Mouse (Mus musculus): ENCODE data around the gene Blnk. TPM values are rescaled to one million over a fixed set of nuclear protein-coding genes. Genes with fewer than 3 reads are reported as not detected.

Gene Blnk
- total RNA-seq, 2 experiments from 2014 or later: 0.25 to 0.84 TPM

DNA sequence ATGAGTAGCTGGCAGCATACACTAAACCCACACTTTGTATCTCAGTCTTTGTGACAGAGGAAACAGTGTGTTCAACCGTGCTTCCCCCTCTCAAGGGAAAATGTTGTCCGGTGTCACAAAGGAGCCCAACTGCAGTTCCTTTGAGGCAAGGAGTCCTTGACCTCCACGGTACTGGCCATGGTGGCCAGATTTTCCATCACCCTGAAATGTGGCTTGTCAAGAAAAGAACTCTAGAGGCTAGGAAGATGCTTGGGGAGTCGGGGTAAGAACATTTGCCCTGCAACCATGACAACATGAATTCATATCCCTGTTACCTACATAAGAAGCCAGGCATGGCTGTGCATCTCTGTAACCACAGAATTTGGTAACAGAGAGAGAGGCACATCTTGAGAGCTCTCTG lies 24.0 kb downstream of the Blnk start:
- no peak for ATAC-seq (replicated peaks; ENCODE audit: poor library complexity)

- ATAC-seq (replicated peaks; ENCODE audit: poor library complexity): no peak
These were observed 29.1 kb downstream of the Blnk start for GRCm38 (mm10) chr19:40964936-40965850.

GRCm38 (mm10) chr19:40964367-40964891 lies 29.9 kb downstream of the Blnk start:
- no peak for ATAC-seq (replicated peaks; ENCODE audit: poor library complexity)

DNA sequence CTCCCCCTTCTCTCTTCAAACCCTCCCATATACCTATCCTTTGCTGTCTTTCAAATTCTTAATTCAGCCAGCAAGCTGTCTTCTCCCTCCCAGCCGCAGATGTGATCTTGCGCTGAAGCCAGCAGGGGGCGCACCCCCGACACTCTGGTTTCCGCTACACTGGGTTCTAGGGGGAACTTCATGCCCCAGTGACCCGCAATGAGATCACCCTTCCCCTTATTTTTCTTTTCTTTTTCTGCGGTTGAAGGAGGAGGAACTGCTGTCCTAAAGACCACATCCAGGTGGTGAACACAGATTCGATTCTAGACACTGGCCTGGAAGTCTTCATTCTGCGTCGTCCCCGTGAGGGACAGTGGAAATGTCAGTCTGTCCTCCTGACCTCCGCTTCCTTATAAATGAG lies 31.3 kb downstream of the Blnk start:
- ATAC-seq (replicated peaks; ENCODE audit: poor library complexity): peak; percentile 91

DNA sequence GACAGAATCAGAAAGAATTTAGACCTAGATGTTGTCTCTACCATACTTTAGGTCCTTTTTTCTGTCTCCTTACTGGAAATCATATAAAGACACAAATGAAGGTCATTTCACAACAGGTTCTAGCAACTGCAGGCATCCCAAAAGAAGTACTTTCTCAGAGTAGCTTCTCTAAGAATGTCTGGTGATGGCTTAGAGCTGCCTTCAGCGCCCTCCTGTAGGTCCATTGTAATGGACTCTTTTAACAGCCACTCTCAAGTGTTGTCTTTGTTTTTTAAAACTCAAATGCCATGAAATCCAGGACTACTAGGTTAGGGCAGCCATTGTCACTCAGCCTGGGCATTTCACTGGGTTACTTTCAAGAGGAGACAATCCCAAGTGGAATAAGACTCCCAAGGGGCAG lies 35.4 kb downstream of the Blnk start:
- no peak for ATAC-seq (replicated peaks; ENCODE audit: poor library complexity)

GRCm38 (mm10) chr19:40946937-40947577 lies 47.3 kb downstream of the Blnk start:
- no peak for ATAC-seq (replicated peaks; ENCODE audit: poor library complexity)

DNA sequence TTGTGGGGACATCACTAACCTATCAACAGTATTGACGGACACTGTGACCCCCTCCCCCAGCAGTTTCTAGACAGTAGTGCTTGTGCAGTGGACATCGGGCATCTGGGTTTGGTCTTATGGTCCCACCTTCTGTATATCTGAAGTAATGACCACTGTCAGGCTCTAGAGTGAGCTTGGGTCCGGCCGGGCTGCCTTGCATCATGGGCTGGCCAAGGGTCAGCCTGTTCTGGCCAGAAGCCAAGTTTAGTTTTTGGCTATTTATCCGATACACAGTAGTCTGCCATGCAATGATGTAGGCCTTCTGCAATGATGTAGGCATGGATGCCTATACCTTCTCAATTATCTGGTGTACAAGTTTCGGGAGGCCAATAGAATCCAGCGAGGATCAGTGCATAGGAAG lies 50.8 kb downstream of the Blnk start:
- no peak for ATAC-seq (replicated peaks; ENCODE audit: poor library complexity)

DNA sequence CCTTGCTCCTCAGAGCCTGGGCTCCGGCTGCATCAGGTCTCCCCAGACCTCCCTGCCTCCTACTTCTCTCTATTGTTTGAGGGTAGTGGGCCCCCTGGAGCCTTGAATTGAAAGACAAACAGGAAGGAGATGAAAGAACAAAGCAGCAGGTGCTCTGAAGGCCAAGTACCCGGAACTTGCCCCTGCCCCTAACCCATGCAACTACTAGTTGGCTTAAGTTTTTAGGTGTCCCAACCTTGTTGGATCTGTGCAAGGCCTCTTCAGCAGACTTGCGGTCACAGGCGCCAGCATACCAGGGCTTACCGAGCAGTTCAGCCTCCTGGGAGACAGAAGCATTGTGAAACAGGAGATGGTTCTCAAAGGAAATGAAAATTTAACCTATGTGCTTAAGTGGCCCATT lies 58.3 kb downstream of the Blnk start:
- peak; percentile 80 for ATAC-seq (replicated peaks; ENCODE audit: poor library complexity)

DNA sequence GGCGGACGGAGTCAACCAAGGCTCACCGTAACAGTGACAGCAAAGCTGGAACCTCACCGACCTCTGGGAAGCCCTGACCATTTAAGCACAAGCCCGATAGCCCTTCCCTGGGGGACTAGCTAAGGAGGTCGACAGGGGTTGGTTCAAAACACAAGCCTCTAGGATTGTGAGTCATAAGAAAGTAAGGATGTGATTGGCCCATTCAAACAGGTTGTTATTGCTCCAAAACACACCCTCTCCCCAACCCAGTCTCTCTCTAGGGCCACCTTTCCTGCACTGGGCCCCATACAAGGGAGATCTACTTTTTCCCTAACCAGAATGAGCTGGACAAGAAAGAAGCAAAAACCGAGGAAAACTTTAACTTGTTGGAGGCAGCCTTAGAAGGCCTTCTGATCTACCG lies 59.0 kb downstream of the Blnk start:
- ATAC-seq (replicated peaks; ENCODE audit: poor library complexity): no peak

DNA sequence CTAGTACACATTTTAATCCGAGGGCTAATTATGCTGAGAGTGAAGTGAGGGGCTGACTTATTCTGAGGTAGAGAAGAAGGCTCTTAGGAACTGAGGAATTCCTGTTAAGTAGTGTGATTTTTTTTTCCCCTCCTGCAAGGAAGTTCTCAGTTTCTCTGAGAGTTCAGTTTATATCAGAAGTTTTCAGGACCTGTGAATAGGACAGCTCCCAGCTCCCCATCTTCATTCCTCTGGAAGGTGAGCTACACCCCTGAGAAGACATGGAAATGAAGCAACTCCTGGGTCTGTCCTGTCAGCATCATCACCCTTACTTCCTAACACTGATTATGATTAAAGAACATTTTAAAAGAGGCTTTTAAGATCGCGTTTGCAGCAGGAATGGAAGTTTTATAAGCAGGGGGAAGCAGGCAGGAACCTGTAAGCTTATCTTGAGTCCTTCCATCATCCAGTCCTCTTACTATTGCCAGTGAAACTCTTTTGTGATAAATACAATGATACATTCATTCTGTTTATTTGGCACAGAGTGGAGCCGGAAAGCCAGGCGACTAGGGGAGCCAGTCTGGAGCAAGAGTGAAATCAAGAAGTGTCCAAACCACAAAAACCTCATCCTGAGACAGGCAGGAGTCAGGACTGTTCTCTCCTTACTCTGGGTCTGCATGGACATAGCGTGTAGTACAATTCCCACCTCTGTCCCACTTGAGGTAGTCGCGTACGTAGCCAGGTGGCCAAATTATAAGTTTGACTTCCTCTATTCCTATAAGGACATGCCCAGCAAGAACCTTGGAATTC lies 62.6 kb downstream of the Blnk start:
- ATAC-seq (replicated peaks; ENCODE audit: poor library complexity): peak; percentile 61

- ATAC-seq (replicated peaks; ENCODE audit: poor library complexity): no peak
These were observed 99.0 kb downstream of the Blnk start for GRCm38 (mm10) chr19:40895393-40895703.

DNA sequence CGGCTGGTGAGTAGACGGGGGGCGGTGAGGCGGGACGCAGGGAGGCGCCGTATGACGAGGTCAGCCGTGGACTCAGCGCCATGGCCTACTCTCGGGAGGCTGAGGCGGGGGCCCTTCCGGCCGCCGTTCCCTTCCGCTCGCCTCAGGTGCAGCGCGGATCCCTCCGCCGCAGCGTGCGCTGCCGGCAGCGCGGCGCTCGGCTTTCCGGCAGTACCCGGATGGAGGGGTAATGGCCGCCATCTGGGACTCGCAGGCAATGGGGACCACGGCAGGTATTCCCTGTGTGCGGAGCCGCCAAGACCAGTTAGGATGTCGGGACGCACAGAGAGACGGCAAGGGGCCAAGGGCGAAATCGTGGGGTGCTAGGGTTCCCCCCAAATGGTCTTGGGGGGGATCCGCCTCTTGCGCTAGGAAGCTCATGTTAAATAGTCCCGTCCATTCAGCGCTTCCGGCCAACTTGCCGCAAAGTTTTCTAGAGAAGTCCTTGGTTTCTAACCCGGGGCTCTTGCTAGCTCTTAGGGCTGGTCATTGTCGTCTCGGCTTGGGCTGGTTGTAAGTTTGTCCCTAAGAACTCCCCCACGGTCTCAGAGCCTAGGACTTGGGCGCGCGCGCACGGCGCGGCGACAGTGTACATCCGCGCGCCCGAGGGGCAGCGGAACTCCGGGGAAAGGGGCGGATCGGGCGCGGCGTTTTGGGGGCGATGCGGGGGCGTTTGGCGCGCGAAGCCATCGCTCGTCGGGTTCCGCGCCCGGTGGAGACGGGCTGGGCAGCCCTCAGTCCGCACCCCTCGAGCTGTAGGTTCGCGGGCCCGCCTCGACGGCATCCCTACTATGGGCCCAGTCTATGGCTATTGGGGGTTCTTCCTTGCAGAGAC lies 99.6 kb downstream of the Blnk start, which contains the start of gene Zfp518a:
TSS of gene Zfp518a (plus strand) at position 187 of the 874 bp plus-strand sequence.
- ATAC-seq (replicated peaks; ENCODE audit: poor library complexity): peak; percentile 97

DNA sequence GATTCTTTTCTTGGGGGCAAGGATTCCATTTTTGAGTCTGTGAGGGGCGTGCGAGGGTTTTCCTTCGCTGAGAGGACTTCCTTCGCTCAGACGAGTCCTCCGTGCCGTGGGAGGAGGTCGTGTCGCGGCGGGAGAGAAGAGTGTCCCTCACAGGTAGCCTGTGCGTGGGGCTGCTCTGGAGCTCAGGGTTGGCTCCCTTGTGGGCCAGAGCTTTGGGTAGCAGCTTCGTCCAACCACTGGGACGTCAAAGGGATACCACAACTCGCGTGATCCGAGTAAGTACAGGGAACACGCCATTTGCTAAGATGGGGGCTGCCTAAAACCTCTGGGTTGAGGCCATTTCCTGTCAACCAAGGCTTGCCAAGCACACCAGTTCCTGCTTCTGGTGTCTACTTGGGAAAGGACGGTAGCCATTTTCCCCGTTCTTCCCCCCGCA lies 100.2 kb downstream of the Blnk start:
- no peak for ATAC-seq (replicated peaks; ENCODE audit: poor library complexity)

GRCm38 (mm10) chr19:40888887-40889286 lies 105.4 kb downstream of the Blnk start:
- ATAC-seq (replicated peaks; ENCODE audit: poor library complexity): peak; percentile 96

GRCm38 (mm10) chr19:40881700-40882099 lies 112.6 kb downstream of the Blnk start:
- no peak for ATAC-seq (replicated peaks; ENCODE audit: poor library complexity)

Other genes with a start within 250 kb of the Blnk start
- gene Cc2d2b, start 245.8 kb downstream of the Blnk start, total RNA-seq (2015): 0.15 and 0.81 TPM in 2 replicates
- 0.37 TPM in 1 of 2 replicates, not detected in the other for gene Cc2d2b, start 245.8 kb downstream of the Blnk start, total RNA-seq (2017)
- 3.9 and 4.6 TPM in 2 replicates for gene Ccnj, start 163.3 kb downstream of the Blnk start, total RNA-seq (2015)
- gene Ccnj, start 163.3 kb downstream of the Blnk start, total RNA-seq (2017): 5.5 and 8.4 TPM in 2 replicates
- gene Zfp518a, start 99.8 kb downstream of the Blnk start, total RNA-seq (2015): 26.8 and 31.2 TPM in 2 replicates
- 23.6 and 29.0 TPM in 2 replicates for gene Zfp518a, start 99.8 kb downstream of the Blnk start, total RNA-seq (2017)
- gene Dntt, start 34.7 kb upstream of the Blnk start, total RNA-seq (2015): 5.7 and 18.3 TPM in 2 replicates
- gene Dntt, start 34.7 kb upstream of the Blnk start, total RNA-seq (2017): 10.0 and 29.0 TPM in 2 replicates
- gene Opalin, start 82.6 kb upstream of the Blnk start, total RNA-seq (2015): not detected in 2 replicates
- not detected in 2 replicates for gene Opalin, start 82.6 kb upstream of the Blnk start, total RNA-seq (2017)
- 0.05 TPM in 1 of 2 replicates, not detected in the other for gene Tll2, start 212.3 kb upstream of the Blnk start, total RNA-seq (2015)
- gene Tll2, start 212.3 kb upstream of the Blnk start, total RNA-seq (2017): not detected in 2 replicates

Data from megakaryocyte progenitor cell, adult 5-6 weeks (primary cell).